Mouse (Mus musculus) limb, embryonic 14.5 days (tissue): ENCODE data around the gene Dhcr24. TPM values are rescaled to one million over a fixed set of nuclear protein-coding genes. Genes with fewer than 3 reads are reported as not detected.

ENCODE experiments used
- ATAC-seq: fragments of 200-750 bp; cut with Nextera tagmentation; 2 replicates; pipeline ENCODE4 v1.8.0; 2017; ENCODE audit warnings: low read depth, moderate number of reproducible peaks, moderate TSS enrichment; ENCODE audit not compliant: low FRiP score
- DNase-seq: peaks from one replicate; pipeline ENCODE4 v3.0.0-alpha.2; 2015; ENCODE audit warnings: low spot score
- H3K27ac ChIP-seq: fragments of 300-500 bp; sonication (generic); replicated peaks from 2 replicates; pipeline ENCODE4 v1.5.1; 2014; ENCODE audit warnings: low read depth, mild to moderate bottlenecking, low read length, moderate library complexity, mixed read lengths
- H3K27me3 ChIP-seq: fragments of 300-500 bp; sonication (generic); 2 replicates; pipeline ENCODE4 v1.6.1; 2014; ENCODE audit warnings: low read length, mixed read lengths; ENCODE audit not compliant: control insufficient read depth, insufficient read depth
- H3K36me3 ChIP-seq: fragments of 300-500 bp; sonication (generic); 2 replicates; pipeline ENCODE4 v1.6.1; 2014; ENCODE audit warnings: mild to moderate bottlenecking, low read length, moderate library complexity, mixed read lengths; ENCODE audit not compliant: control insufficient read depth, insufficient read depth
- H3K4me1 ChIP-seq: fragments of 300-500 bp; sonication (generic); 2 replicates; pipeline ENCODE4 v1.6.1; 2014; ENCODE audit warnings: antibody characterized with exemption, low read length, mixed read lengths; ENCODE audit not compliant: control insufficient read depth, insufficient read depth
- H3K4me2 ChIP-seq: fragments of 300-500 bp; sonication (generic); replicated peaks from 2 replicates; pipeline ENCODE4 v1.6.1; 2014; ENCODE audit warnings: low read depth, mild to moderate bottlenecking, low read length, moderate library complexity; ENCODE audit not compliant: severe bottlenecking
- H3K4me3 ChIP-seq: fragments of 300-500 bp; sonication (generic); replicated peaks from 2 replicates; pipeline ENCODE4 v1.5.1; 2014; ENCODE audit warnings: low read length
- H3K9ac ChIP-seq: fragments of 300-500 bp; sonication (generic); 2 replicates; pipeline ENCODE4 v1.6.1; 2014; ENCODE audit warnings: mild to moderate bottlenecking, low read depth, low read length, moderate library complexity; ENCODE audit not compliant: severe bottlenecking
- H3K9me3 ChIP-seq: fragments of 300-500 bp; sonication (generic); 2 replicates; pipeline ENCODE4 v1.6.1; 2016; ENCODE audit warnings: low read length; ENCODE audit not compliant: control insufficient read depth
- POLR2A ChIP-seq: fragments of 200-500 bp; IDR thresholded peaks from 2 replicates; pipeline ENCODE4 v1.8.0; 2012; ENCODE audit warnings: inconsistent platforms, mild to moderate bottlenecking, moderate library complexity, borderline replicate concordance; ENCODE audit not compliant: insufficient read depth, insufficient read length; ENCODE audit errors: extremely low read depth
- WGBS: fragments of 180-500 bp; shearing (Covaris S2); extraction: QIAGEN DNeasy Blood & Tissue Kit; methylation state at CpG from one replicate; pipeline ENCODE4 v1.1.7; 2014; 5-methylcytosine and 5-hydroxymethylcytosine counted together
- polyA plus RNA-seq, 2 experiments: library from polyadenylated mRNA; depleted of rRNA in 1 of 2; stranded (reverse) in 1 of 2; unstranded in 1 of 2; fragments of >200 nt; fragmentation: Nextera tagmentation in 1 of 2; extraction: Ambion mirVana in 1 of 2; gene quantifications; 2 replicates each; pipeline versions ENCODE4 v1.2.1 to v1.2.3; 2012 to 2014

The Dhcr24 gene
- polyA plus RNA-seq, 2 experiments, result 19.4 to 57.6 TPM

DNA sequence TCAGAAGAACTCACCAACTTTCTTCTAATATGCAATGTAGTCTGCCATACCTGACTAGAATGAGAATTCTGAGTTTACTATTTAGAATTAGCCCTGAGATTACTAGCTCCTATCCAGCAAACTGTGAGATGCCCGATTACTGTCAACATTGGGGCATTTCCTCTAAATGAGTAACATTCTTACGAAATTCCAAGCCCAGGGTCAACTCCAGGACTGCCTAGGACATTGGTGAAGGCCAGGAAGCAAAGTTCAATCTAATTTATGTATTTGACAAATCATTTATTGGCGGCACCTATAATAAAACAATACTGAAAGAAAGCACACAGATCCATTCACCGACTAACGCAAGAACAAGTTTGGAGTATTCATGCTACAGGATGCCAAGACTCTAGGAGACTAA, 21.1 kb upstream of the Dhcr24 start:
- Histone ChIP-seq H3K27me3 (no peaks in the 10 kb centered on the region), H3K4me3 (no peak overlapping the region), H3K9me3 (no peaks in the 10 kb centered on the region), H3K4me1 (no peaks in the 10 kb centered on the region), H3K27ac (no peak overlapping the region), H3K4me2 (no peak overlapping the region), H3K36me3 (no peaks in the 10 kb centered on the region), H3K9ac (no peak overlapping the region)
- ATAC-seq, result no peak
- WGBS, result 91% methylated on average over 5 of the region's 5 CpGs
- no peak for DNase-seq
- TF ChIP-seq POLR2A, result no peak

DNA sequence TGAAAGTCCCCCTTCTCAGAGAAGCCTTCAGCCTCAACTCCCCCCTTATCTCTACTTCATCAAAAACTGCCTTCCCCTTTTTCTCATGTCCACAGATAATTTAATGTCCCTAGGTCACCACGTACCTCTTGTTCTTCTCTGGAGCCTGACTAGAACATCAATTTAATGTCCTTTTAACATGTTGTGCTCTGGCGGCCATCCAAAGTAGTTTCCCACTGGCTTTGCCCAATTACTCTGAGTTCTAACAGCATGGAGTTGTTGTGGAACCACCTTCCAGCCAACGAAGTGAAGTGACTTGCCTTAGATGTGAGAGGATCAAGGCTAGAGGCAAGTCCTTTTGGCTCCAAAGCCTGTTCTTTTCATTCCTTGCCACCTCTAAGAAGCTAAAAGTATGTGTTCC, 19.3 kb upstream of the Dhcr24 start:
- Histone ChIP-seq H3K9me3 (no peaks in the 10 kb centered on the region), H3K9ac (no peak overlapping the region), H3K27me3 (no peaks in the 10 kb centered on the region), H3K36me3 (no peaks in the 10 kb centered on the region), H3K4me3 (no peak overlapping the region), H3K4me1 (no peaks in the 10 kb centered on the region), H3K27ac (no peak overlapping the region), H3K4me2 (no peak overlapping the region)
- 44% methylated on average over 3 of the region's 3 CpGs for WGBS
- no peak for TF ChIP-seq POLR2A
- DNase-seq (no peak), ATAC-seq (no peak)

- Histone ChIP-seq H3K27me3 (no peaks in the 10 kb centered on the region), H3K27ac (no peak overlapping the region), H3K9ac (no peak overlapping the region), H3K36me3 (no peaks in the 10 kb centered on the region), H3K4me3 (no peak overlapping the region), H3K4me1 (no peaks in the 10 kb centered on the region), H3K4me2 (no peak overlapping the region), H3K9me3 (no peaks in the 10 kb centered on the region)
- DNase-seq (no peak), ATAC-seq (no peak)
- TF ChIP-seq POLR2A, result no peak
- WGBS, result 88% methylated on average over 2 of the region's 2 CpGs
These were observed 18.6 kb upstream of the Dhcr24 start for GRCm38 (mm10) chr4:106542211-106542610.

GRCm38 (mm10) chr4:106545817-106546373, 14.9 kb upstream of the Dhcr24 start:
- H3K4me2 ChIP-seq, result no peak overlapping the region
- H3K4me1 ChIP-seq, result no peaks in the 10 kb centered on the region
- DNase-seq (no peak), ATAC-seq (no peak)
- H3K36me3 ChIP-seq, result no peaks in the 10 kb centered on the region
- WGBS, result 47% methylated on average over 8 of the region's 8 CpGs
- no peak overlapping the region for H3K27ac ChIP-seq
- no peaks in the 10 kb centered on the region for H3K9me3 ChIP-seq
- H3K9ac ChIP-seq, result no peak overlapping the region
- H3K27me3 ChIP-seq, result no peaks in the 10 kb centered on the region
- no peak for TF ChIP-seq POLR2A
- no peak overlapping the region for H3K4me3 ChIP-seq

DNA sequence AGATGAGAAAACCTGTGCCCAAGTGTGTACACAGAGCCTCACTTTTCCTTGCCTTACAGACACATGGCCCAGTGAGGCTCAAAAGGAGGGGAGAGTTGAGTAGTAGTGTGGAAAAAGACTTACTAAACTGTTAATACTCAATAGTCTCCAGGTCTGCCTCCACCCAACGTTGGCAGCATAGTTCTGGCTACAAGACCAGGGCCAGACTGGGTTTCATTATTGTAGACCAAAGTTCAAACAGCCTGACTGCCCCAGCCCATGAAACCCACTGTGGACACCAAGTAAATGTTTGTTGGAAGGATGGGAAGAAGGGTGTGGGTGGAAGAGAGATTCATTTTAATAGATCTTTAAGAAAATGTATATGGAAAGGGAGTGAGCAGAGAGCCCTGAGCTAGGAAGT, 13.9 kb upstream of the Dhcr24 start:
- 78% methylated on average over 1 of the region's 1 CpGs for WGBS

GRCm38 (mm10) chr4:106548113-106548512, 12.7 kb upstream of the Dhcr24 start:
- Histone ChIP-seq H3K27ac (no peak overlapping the region), H3K27me3 (no peaks in the 10 kb centered on the region), H3K4me3 (no peak overlapping the region), H3K36me3 (no peaks in the 10 kb centered on the region), H3K4me1 (no peaks in the 10 kb centered on the region), H3K4me2 (no peak overlapping the region), H3K9me3 (no peaks in the 10 kb centered on the region), H3K9ac (no peak overlapping the region)
- TF ChIP-seq POLR2A, result no peak
- WGBS, result 76% methylated on average over 3 of the region's 3 CpGs
- DNase-seq (no peak), ATAC-seq (no peak)

More for the DNA sequence above, 13.9 kb upstream of the Dhcr24 start:
- Histone ChIP-seq H3K9ac (no peak overlapping the region), H3K27me3 (no peaks in the 10 kb centered on the region), H3K4me3 (no peak overlapping the region), H3K4me1 (no peaks in the 10 kb centered on the region), H3K27ac (no peak overlapping the region), H3K9me3 (no peaks in the 10 kb centered on the region), H3K4me2 (no peak overlapping the region), H3K36me3 (no peaks in the 10 kb centered on the region)
- no peak for ATAC-seq
- no peak for TF ChIP-seq POLR2A
- DNase-seq, result no peak
